ENCODE assay signal across 8 mouse cellular contexts in the genomic region with DNA sequence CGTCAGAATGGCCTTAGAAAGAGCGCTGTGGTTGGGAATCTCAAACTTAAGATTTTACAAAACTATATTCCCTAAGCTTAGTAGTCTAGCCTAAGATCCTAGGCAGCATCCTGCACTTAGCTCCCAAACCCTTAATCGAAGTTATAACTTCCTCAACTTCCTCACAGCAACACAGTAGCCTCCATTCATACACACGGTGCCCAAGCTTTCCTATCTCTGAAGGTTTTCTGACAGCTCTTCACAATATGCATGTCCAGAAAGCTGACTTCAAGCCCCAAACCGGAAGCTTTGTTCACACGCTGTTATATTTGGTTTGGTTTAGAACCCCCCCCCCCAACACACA. TPM values are rescaled to one million over a fixed set of nuclear protein-coding genes. Genes with fewer than 3 reads are reported as not detected.
DNase-seq lines count a peak whose midpoint lies in the region; ATAC-seq and TF ChIP-seq lines count a peak whose summit lies in the region.

No protein-coding gene starts in this region.

- peak overlapping the region; percentile 94; the same call in 1 of the 2 replicates for H3K27ac ChIP-seq in layer of hippocampus, adult 2 months
- peak overlapping the region; percentile 95 for H3K27ac ChIP-seq in embryonic facial prominence, embryonic 13.5 days
- peak overlapping the region; percentile 79; the same call in 1 of the 2 replicates for H3K27ac ChIP-seq in intestine, embryonic 16.5 days (ENCODE audit: low read length)
- H3K27ac ChIP-seq in neural tube, embryonic 12.5 days, result peak overlapping the region; percentile 96; the same call in 1 of the 2 replicates

- peaks cover 35% of the 10 kb centered on the region for H3K36me3 ChIP-seq in embryonic facial prominence, embryonic 13.5 days
- peaks cover 5% of the 10 kb centered on the region; the same call in 1 of the 2 replicates for H3K36me3 ChIP-seq in intestine, embryonic 16.5 days (ENCODE audit: control insufficient read depth, insufficient read depth, low read length)
- H3K36me3 ChIP-seq in neural tube, embryonic 12.5 days, result peaks cover 35% of the 10 kb centered on the region

- H3K9me3 ChIP-seq in embryonic facial prominence, embryonic 13.5 days, result no peaks in the 10 kb centered on the region
- no peaks in the 10 kb centered on the region for H3K9me3 ChIP-seq in intestine, embryonic 16.5 days (ENCODE audit: control insufficient read depth, low read length)
- H3K9me3 ChIP-seq in neural tube, embryonic 12.5 days, result no peaks in the 10 kb centered on the region

- peak overlapping the region; percentile 67 for H3K4me3 ChIP-seq in layer of hippocampus, adult 2 months
- peak overlapping the region; percentile 66 for H3K4me3 ChIP-seq in embryonic facial prominence, embryonic 13.5 days
- H3K4me3 ChIP-seq in intestine, embryonic 16.5 days (ENCODE audit: low read length), result peak overlapping the region; percentile 77
- peak overlapping the region; percentile 72 for H3K4me3 ChIP-seq in neural tube, embryonic 12.5 days

- TF ChIP-seq CTCF in layer of hippocampus, adult 2 months (conservative IDR thresholded peaks at IDR 0.05), result no peak

- no peak for ATAC-seq in embryonic facial prominence, embryonic 13.5 days (ENCODE audit: insufficient number of reproducible peaks, insufficient read depth, low FRiP score, low TSS enrichment, low read depth)
- no peak for ATAC-seq in intestine, embryonic 16.5 days
- no peak for ATAC-seq in neural tube, embryonic 12.5 days (ENCODE audit: low FRiP score, low read depth)

- 26% methylated on average over 6 of the region's 6 CpGs for WGBS in embryonic facial prominence, embryonic 13.5 days
- WGBS in intestine, embryonic 16.5 days, result 22% methylated on average over 6 of the region's 6 CpGs
- 28% methylated on average over 6 of the region's 6 CpGs for WGBS in neural tube, embryonic 12.5 days

- H3K4me1 ChIP-seq in embryonic facial prominence, embryonic 13.5 days, result peaks cover 16% of the 10 kb centered on the region
- peaks cover 6% of the 10 kb centered on the region; the same call in 1 of the 2 replicates for H3K4me1 ChIP-seq in intestine, embryonic 16.5 days (ENCODE audit: control insufficient read depth, insufficient read depth, low read length)
- peaks cover 7% of the 10 kb centered on the region for H3K4me1 ChIP-seq in neural tube, embryonic 12.5 days

- peak overlapping the region; percentile 81 for H3K9ac ChIP-seq in embryonic facial prominence, embryonic 13.5 days
- peak overlapping the region; percentile 79 for H3K9ac ChIP-seq in intestine, embryonic 16.5 days (ENCODE audit: low read depth, low read length)
- H3K9ac ChIP-seq in neural tube, embryonic 12.5 days, result peak overlapping the region; percentile 78

- peak overlapping the region; percentile 68 for H3K4me2 ChIP-seq in embryonic facial prominence, embryonic 13.5 days
- peak overlapping the region; percentile 82 for H3K4me2 ChIP-seq in intestine, embryonic 16.5 days (ENCODE audit: low read depth, low read length)
- peak overlapping the region; percentile 66 for H3K4me2 ChIP-seq in neural tube, embryonic 12.5 days (replicated peaks)

- no peak for DNase-seq in layer of hippocampus, adult 2 months (ENCODE audit: low spot score in 2 of 2)
- DNase-seq in layer of hippocampus, adult 9-11 months, result no peak
- DNase-seq in Muller cell, postnatal 12 days (ENCODE audit: inconsistent ontology term), result no peak
- DNase-seq in right cerebral cortex, postnatal 10 days (ENCODE audit: low spot score in 2 of 2), result no peak
- no peak for DNase-seq in urinary bladder, adult 18-20 months (ENCODE audit: low spot score in 2 of 2)

- no peaks in the 10 kb centered on the region for H3K27me3 ChIP-seq in embryonic facial prominence, embryonic 13.5 days
- H3K27me3 ChIP-seq in intestine, embryonic 16.5 days (replicated peaks; ENCODE audit: control insufficient read depth, insufficient read depth, low read length), result no peaks in the 10 kb centered on the region
- H3K27me3 ChIP-seq in neural tube, embryonic 12.5 days (replicated peaks), result no peaks in the 10 kb centered on the region

RNA-seq across cellular contexts. Expression of a gene that starts 0.9 kb away (rescaled TPM):
- 10 to 100 TPM; 14.6 TPM for total RNA-seq in layer of hippocampus, adult 2 months (2021)
- 14.8 and 18.5 TPM in 2 replicates for polyA plus RNA-seq in embryonic facial prominence, embryonic 13.5 days (2015; fragmentation: Nextera tagmentation; extraction: Ambion mirVana)
- 9.2 and 10.6 TPM in 2 replicates for polyA plus RNA-seq in intestine, embryonic 16.5 days (2015; fragmentation: Nextera tagmentation; extraction: Ambion mirVana)
- 16.0 and 16.8 TPM in 2 replicates for polyA plus RNA-seq in neural tube, embryonic 12.5 days (2016; fragmentation: Nextera tagmentation; extraction: Ambion mirVana)

RNA-seq across cellular contexts. Expression of a gene that starts 23.2 kb away (rescaled TPM):
- 10 to 100 TPM; 88.7 to 97.9 TPM for total RNA-seq in layer of hippocampus, adult 2 months (2021)
- 16.1 and 19.1 TPM in 2 replicates for polyA plus RNA-seq in embryonic facial prominence, embryonic 13.5 days (2015; fragmentation: Nextera tagmentation; extraction: Ambion mirVana)
- polyA plus RNA-seq in intestine, embryonic 16.5 days (2015; fragmentation: Nextera tagmentation; extraction: Ambion mirVana), result 14.4 and 15.2 TPM in 2 replicates
- 16.3 and 16.6 TPM in 2 replicates for polyA plus RNA-seq in neural tube, embryonic 12.5 days (2016; fragmentation: Nextera tagmentation; extraction: Ambion mirVana)

RNA-seq across cellular contexts. Expression of a gene that starts 46.3 kb away (rescaled TPM):
- 10 to 100 TPM; 87.4 to 92.5 TPM for total RNA-seq in layer of hippocampus, adult 2 months (2021)
- polyA plus RNA-seq in embryonic facial prominence, embryonic 13.5 days (2015; fragmentation: Nextera tagmentation; extraction: Ambion mirVana), result 143 and 152 TPM in 2 replicates
- polyA plus RNA-seq in intestine, embryonic 16.5 days (2015; fragmentation: Nextera tagmentation; extraction: Ambion mirVana), result 62.2 and 62.6 TPM in 2 replicates
- polyA plus RNA-seq in neural tube, embryonic 12.5 days (2016; fragmentation: Nextera tagmentation; extraction: Ambion mirVana), result 211 and 212 TPM in 2 replicates

RNA-seq across cellular contexts. Expression of a gene that starts 54.9 kb away (rescaled TPM):
- total RNA-seq in layer of hippocampus, adult 2 months (2021), result 10 to 100 TPM; 49.7 to 51.3 TPM
- 90.7 and 92.9 TPM in 2 replicates for polyA plus RNA-seq in embryonic facial prominence, embryonic 13.5 days (2015; fragmentation: Nextera tagmentation; extraction: Ambion mirVana)
- polyA plus RNA-seq in intestine, embryonic 16.5 days (2015; fragmentation: Nextera tagmentation; extraction: Ambion mirVana), result 54.9 and 55.7 TPM in 2 replicates
- 77.6 and 83.5 TPM in 2 replicates for polyA plus RNA-seq in neural tube, embryonic 12.5 days (2016; fragmentation: Nextera tagmentation; extraction: Ambion mirVana)
